Mouse (Mus musculus): ENCODE measurements around the gene Bmp2k.

The Bmp2k gene

DNA sequence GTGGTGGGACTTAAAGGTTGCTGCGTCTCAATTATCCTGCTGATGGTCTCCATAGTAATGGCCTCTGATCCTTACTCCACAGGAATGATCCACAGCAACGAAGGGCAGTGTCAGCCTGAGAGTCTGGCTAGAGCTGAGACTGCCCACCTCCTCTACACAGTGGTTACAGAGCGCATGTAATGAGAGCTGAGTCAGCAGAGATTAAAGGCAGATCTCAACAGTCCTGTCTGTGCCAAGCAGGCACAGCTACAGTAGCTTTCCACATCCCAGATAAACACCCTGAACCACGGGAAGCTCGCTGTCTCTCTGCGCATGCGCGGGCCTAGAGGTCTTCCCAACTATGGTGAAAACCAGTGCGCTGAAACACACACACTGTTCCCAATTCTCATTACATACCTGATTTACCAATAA, 100.1 kb downstream of the Bmp2k start:
- DNase-seq (ENCODE audit: low spot score in 2 of 2): no peak

DNA sequence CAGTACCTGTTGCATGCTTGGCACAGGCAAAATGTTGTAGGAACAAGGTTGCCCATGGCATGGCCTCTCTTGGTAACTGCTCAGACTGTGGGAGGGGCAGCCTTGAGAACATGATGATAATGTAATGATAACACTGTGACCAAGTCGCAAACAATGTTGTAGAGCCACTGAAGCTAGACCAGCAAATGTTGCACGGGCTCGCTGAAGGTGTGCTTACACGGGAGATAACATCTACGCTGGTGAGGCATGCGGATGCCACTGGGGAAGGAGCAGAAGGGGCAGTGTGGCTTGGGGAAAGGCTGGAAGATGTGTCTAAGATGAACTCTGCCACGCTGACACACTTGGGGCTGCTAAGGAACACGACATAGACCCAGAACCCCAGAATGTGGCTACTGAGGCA, 102.5 kb downstream of the Bmp2k start:
- DNase-seq (ENCODE audit: low spot score in 2 of 2): no peak

DNA sequence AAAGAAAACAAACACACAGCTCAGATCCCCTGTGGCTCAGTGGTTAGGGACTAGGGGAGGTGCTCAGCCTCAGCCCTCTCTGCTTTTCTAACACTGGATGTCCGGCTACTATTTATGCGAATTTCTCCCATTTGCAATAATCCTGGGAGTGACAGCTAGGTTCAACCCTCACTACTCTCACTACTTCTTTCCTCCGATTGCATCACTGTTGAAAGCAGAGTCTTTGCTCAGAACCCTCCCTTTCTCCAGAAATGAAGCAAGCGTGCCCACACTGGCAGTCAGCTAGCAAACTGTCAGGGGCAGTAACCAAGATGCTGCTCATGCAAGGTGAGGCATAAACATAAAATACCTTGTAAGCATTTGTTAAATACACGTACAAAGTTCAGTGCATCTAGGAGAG, 110.8 kb downstream of the Bmp2k start:
- no peak for DNase-seq (ENCODE audit: low spot score in 2 of 2)

- DNase-seq (ENCODE audit: low spot score in 2 of 2): no peak
Measured at GRCm38 (mm10) chr5:97110133-97110532, 112.6 kb downstream of the Bmp2k start.

- no peak for DNase-seq (ENCODE audit: low spot score in 2 of 2)
Measured at GRCm38 (mm10) chr5:97110697-97111096, 113.2 kb downstream of the Bmp2k start.

DNA sequence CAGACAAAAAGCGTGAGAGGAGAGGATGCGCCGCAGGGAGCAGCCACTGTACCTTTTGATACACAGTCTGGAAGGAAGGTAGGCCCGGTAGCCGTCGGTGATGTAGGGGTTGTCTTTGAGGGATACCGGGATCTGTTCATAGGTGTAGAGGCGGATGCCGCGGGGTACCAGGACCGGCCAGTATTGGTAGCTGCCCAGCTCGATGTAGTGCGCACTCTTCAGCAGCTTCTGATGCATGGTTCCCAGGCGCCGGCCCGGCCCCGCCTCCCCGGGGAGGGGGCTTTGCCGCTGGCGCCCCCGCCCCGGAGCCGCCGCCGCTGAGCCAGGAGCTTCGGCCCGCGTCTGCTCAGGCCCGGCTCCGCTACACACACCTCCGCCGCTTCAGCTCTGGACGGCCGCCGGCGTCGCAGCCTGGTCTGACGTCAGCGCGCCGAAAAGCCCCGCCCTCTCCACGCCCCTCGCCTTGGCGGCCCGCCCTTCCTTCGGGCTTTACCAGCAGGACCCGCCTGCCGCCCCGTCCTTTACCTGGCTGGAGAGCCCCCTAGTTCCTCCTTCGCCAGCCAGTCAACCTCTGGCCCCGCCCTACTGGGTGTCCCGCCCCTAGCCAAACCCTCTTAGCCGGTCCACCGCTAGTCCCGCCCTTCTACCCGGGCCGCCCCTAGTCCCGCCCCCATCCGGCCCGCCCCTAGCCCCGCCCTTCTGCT, 113.9 kb downstream of the Bmp2k start, which contains the start of gene Paqr3:
Gene Paqr3 (minus strand): TSS at position 390 of the 704 bp plus-strand sequence.
- peak; percentile 96 for DNase-seq (ENCODE audit: low spot score in 2 of 2)

- DNase-seq (ENCODE audit: low spot score in 2 of 2): no peak
Measured at GRCm38 (mm10) chr5:97124977-97125376, 127.5 kb downstream of the Bmp2k start.

DNA sequence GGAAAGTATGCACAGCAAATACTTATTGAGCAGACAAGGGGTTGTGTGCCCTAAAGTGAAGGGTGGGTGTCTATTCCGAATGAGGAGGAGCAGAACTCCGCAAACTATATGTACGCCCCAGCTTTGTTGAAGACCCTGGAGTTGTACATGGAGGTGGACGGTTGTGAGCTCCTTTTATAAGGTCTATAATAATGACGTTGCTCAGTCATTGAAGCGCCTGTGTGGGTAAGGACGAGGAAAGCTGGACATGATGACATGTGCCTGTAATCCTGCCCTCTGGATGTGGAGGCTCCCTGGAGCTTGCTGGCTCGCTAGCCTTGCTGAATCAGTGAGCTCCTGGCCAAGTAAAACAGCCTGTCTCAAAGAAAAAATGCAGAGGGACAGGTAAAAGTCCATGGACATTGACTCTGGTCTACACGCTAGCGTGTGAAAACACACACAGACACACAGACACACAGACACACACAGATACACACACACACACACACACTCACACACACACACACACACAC, 128.0 kb downstream of the Bmp2k start:
- DNase-seq (ENCODE audit: low spot score in 2 of 2): no peak

DNA sequence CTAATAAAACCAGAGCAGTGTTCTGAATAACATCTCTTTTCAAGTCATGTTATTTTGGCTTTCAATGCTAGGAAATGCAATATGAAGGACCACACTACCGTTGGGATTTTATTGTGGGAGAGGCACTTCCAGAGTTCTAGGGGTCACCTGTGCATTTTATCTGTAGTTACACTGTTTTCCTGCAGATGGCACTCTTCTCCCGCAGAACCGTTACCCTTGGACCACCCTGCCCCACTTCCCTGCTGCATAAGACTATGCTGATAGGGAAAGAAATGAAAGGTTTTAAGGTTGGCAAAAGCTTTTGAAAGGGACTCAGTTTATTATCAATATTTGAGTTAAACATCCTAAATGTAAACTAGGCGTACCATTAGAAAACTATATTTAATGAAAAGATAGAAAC, 128.5 kb downstream of the Bmp2k start:
- DNase-seq (ENCODE audit: low spot score in 2 of 2): no peak

DNA sequence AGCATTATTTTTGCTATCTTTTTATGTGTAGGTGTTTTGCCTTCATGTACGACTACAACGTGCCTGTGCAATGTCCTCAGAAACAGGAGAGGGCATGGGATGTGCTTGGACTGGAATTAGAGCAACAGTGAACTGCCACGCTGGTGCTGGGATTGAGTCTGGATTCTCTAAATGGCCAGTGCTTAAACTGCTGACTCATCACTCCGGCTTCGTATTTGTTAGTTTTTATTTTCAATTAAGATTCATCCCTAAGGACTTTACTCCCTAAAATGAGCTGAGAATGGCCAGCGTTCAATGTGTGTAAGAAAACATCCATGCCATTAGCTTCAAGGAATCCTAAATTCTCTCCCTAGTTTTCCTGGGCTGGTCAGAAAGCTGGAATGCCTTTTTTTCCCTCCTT, 129.8 kb downstream of the Bmp2k start:
- no peak for DNase-seq (ENCODE audit: low spot score in 2 of 2)

- DNase-seq (ENCODE audit: low spot score in 2 of 2): peak; percentile 39 to 64
Measured at GRCm38 (mm10) chr5:97128242-97129226, 131.0 kb downstream of the Bmp2k start.

GRCm38 (mm10) chr5:97129589-97129988, 132.1 kb downstream of the Bmp2k start:
- no peak for DNase-seq (ENCODE audit: low spot score in 2 of 2)

- DNase-seq (ENCODE audit: low spot score in 2 of 2): no peak
Measured at GRCm38 (mm10) chr5:97135331-97135730, 137.8 kb downstream of the Bmp2k start.
